Mouse (Mus musculus): Measurements from ENCODE around the gene Acly. TPM values are rescaled to one million over a fixed set of nuclear protein-coding genes. Genes with fewer than 3 reads are reported as not detected.

Acly gene
- polyA plus RNA-seq, 1 experiment from 2014 or later = 70.4 TPM

DNA sequence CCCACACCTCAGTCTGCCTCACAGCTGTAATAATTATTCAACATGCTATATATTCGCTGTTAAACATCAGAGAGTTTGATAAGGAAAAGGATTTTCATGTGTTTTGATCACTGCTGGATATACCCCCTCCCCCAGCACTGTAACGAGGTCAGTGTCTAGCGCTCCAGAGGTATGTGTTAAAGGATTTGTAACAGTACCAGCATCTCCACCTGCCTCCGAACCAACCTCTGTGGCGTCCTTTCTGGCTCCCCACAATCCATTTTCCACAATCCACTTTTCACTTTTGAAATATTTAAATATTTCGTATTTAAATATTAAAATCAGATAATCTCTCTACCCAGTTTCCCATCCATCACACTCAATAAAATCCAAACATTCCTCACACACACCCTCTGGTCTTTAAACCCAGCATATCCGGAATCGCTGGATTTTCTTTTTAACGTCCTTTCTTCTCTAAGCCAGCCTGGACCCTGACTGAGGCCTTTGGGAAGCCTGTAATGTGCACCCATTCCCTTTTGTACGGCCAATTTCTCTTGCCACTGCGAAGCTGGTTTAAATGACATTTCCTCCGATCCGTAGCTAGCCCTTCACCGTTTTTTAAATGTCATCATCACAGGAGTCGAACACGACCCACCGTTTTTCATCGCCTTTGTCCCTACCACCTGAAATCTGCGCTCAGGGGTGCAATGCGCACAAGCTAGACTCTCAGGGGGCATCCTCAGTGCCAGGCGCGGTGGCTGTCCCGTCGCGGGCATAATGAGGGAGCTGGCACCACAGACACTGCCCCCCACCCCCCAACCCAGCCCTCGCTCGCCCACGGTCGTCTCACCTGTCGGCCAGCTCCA is 56.2 kb downstream of the Acly start:
- Histone ChIP-seq H3K27ac (no peak overlapping the region), H3K79me2 (ENCODE audit: inconsistent target) (peaks cover 58% of the 10 kb centered on the region), H3K4me3 (ENCODE audit: inconsistent target) (peak overlapping the region; percentile 44), H3K36me3 (ENCODE audit: inconsistent target) (no peaks in the 10 kb centered on the region)
- WGBS (ENCODE audit: missing documents) = 14% methylated on average over 30 of the region's 30 CpGs

DNA sequence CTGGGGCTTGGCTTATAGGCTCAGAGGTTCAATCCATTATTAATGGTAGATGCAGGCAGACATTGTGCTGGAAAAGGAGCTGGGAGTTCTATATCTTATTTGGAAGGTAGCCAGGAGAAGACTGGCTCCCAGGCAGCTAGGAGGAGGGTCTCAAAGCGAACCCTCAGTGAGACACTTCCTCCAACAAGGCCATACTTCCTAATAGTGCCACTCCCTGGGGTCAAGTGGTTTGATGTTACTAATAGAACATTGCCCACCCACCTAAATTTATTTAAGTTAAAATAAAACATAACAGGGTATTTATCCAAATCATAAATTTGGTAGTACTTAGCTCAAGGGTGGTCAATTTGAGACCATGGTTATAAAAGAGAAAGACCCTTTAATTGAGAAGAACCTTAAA is 62.0 kb downstream of the Acly start:
- no peak overlapping the region for H3K27ac ChIP-seq
- no peak overlapping the region for H3K4me3 ChIP-seq (ENCODE audit: inconsistent target)
- peaks cover 15% of the 10 kb centered on the region; the same call in 1 of the 2 replicates for H3K36me3 ChIP-seq (ENCODE audit: inconsistent target)
- H3K79me2 ChIP-seq (ENCODE audit: inconsistent target) = peaks cover 98% of the 10 kb centered on the region
- 82% methylated on average over 1 of the region's 1 CpGs for WGBS (ENCODE audit: missing documents)

DNA sequence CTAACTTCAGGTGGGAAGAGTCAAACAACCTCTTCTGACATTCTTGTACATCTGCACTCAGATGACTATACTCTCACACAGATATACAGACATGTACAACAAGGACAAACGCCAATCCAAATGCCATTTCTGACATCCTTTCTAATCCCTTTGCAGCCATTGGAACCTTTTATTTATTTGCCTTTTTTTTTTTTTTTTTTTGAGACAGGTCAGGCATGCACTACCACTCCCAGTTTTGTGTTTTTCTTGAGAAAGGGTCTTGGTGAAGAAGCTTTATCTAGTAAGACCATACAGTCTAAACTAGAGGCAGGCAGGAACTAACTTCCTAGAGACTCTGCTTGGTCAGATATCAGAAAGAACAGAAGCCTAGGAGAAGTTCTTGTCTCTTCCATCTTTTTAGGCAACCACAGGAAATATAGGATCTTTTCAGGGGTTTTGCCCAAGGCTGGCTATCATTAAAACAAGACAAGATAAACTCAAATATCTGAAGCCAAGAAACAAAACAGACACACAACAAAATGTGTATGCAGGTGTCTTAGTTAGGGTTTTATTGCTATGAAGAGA is 62.5 kb downstream of the Acly start:
- 92% methylated on average over 1 of the region's 1 CpGs for WGBS (ENCODE audit: missing documents)
- Histone ChIP-seq H3K4me3 (ENCODE audit: inconsistent target) (no peak overlapping the region), H3K27ac (no peak overlapping the region), H3K36me3 (ENCODE audit: inconsistent target) (peaks cover 20% of the 10 kb centered on the region; the same call in 1 of the 2 replicates), H3K79me2 (ENCODE audit: inconsistent target) (peaks cover 97% of the 10 kb centered on the region)

DNA sequence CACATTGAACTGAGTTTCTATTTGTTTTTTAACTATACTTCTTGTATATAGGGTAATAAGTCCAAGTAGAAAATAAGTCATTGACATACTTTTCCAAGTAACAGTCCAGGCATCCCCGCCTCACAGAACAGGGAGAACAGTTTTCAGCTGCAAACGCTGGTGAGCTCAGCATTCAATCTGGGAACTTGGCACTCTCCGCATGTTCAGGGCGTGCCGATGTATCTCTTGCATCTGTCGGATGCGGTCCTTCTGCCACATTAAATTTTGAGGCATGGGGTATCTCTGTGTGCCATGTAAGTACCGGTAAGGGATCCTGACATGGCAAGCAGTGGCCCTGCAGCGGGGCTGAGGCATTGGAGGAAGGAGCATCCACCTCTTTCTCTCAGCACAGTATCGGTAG is 65.1 kb downstream of the Acly start:
- Histone ChIP-seq H3K27ac (no peak overlapping the region), H3K4me3 (ENCODE audit: inconsistent target) (no peak overlapping the region), H3K36me3 (ENCODE audit: inconsistent target) (peaks cover 23% of the 10 kb centered on the region; the same call in 1 of the 2 replicates), H3K79me2 (ENCODE audit: inconsistent target) (peaks cover 93% of the 10 kb centered on the region)
- 89% methylated on average over 10 of the region's 10 CpGs for WGBS (ENCODE audit: missing documents)

DNA sequence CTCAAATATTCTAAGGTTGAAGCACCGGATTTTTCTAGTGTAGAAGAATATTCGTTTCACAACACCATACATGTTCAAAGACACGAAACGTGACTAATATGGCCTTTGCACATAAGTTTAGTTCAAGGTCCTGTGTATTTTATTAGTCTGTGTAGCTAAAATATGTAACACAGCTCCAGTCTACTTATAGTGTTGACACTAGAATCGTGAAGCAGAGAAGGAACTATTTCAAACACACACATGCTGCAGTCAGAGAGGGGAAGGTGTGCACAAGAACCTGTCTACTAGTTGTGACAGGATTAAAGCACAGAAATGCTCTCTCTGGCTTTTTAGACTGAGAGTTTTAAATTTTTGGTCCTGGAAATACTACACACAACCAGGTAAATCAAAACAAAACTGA is 70.1 kb downstream of the Acly start:
- Histone ChIP-seq H3K4me3 (ENCODE audit: inconsistent target) (no peak overlapping the region), H3K27ac (no peak overlapping the region), H3K36me3 (ENCODE audit: inconsistent target) (peaks cover 15% of the 10 kb centered on the region; the same call in 1 of the 2 replicates), H3K79me2 (ENCODE audit: inconsistent target) (peaks cover 44% of the 10 kb centered on the region)
- 89% methylated on average over 5 of the region's 5 CpGs for WGBS (ENCODE audit: missing documents)

DNA sequence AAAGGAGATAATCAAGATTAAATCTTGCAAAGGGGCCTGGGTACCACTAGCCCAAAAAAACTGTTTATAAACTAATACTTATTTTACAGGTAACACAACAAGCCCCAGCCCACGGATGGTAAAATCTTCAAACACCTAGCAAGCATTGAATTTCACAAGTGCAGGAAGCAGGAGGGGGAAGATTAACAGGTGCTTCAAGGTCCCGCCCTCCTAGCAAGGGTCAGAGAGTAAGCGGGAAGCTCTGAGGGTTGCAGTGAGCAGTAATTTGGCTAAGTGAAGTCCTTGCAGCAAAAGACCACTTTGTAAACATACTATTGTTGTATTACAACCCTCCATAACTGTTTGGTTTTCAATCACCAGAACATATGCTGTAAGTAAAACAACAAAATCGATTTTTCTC is 70.6 kb downstream of the Acly start:
- peaks cover 39% of the 10 kb centered on the region for H3K79me2 ChIP-seq (ENCODE audit: inconsistent target)
- H3K36me3 ChIP-seq (ENCODE audit: inconsistent target) = peaks cover 10% of the 10 kb centered on the region; the same call in 1 of the 2 replicates
- H3K4me3 ChIP-seq (ENCODE audit: inconsistent target) = no peak overlapping the region
- WGBS (ENCODE audit: missing documents) = 76% methylated on average over 4 of the region's 4 CpGs
- no peak overlapping the region for H3K27ac ChIP-seq

DNA sequence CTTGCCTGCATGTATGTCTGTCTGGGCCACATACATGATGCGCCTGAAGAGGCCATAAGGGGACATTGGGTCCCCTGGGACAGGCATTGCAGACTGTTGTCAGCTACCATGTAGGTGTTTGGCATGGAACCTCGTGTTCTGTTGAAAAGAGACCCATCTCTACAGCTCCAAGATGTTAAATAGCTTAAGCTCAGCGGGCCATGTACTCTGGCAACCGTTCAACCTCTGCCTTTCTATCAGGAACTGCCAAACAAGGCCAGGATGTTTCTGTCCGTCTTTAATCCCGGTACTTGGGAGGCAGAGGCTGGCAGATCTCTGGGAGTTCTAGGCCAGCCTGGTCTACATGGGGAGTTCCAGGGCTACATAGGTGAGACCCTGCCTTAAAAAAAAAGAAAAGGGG is 85.2 kb downstream of the Acly start:
- Histone ChIP-seq H3K4me3 (ENCODE audit: inconsistent target) (no peak overlapping the region), H3K36me3 (ENCODE audit: inconsistent target) (no peaks in the 10 kb centered on the region), H3K27ac (no peak overlapping the region), H3K79me2 (ENCODE audit: inconsistent target) (no peaks in the 10 kb centered on the region)
- WGBS (ENCODE audit: missing documents) = 93% methylated on average over 6 of the region's 6 CpGs

DNA sequence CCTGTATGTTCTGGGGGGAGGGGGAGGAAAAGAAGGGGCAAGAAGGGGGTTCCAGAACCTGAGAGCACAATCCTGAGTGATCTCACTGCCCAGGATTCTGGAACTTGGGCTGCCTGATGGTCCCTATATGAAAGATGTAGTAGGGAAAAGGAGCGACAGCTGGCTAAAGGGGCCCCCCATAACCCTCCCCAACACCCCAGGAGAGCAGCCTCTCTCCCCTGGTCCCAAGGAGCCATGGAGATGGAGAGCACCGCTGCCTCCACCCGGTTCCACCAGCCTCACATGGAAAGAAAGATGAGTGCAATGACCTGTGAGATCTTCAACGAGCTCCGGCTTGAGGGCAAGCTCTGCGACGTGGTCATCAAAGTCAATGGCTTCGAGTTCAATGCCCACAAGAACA is 86.0 kb downstream of the Acly start, which contains the start of the genes Nt5c3b and Klhl10:
Gene Nt5c3b, minus strand, starts transcription at position 12 of the 400 bp plus-strand sequence.
Gene Klhl10, plus strand, starts transcription at position 121 of the 400 bp plus-strand sequence.
- no peaks in the 10 kb centered on the region for H3K79me2 ChIP-seq (ENCODE audit: inconsistent target)
- peak within 1 kb of the TSS; percentile 26 for H3K4me3 ChIP-seq (ENCODE audit: inconsistent target)
- WGBS (ENCODE audit: missing documents) = 90% methylated on average over 8 of the region's 8 CpGs
- H3K27ac ChIP-seq = no peak within 1 kb of the TSS
- no peaks in the 10 kb centered on the region for H3K36me3 ChIP-seq (ENCODE audit: inconsistent target)

DNA sequence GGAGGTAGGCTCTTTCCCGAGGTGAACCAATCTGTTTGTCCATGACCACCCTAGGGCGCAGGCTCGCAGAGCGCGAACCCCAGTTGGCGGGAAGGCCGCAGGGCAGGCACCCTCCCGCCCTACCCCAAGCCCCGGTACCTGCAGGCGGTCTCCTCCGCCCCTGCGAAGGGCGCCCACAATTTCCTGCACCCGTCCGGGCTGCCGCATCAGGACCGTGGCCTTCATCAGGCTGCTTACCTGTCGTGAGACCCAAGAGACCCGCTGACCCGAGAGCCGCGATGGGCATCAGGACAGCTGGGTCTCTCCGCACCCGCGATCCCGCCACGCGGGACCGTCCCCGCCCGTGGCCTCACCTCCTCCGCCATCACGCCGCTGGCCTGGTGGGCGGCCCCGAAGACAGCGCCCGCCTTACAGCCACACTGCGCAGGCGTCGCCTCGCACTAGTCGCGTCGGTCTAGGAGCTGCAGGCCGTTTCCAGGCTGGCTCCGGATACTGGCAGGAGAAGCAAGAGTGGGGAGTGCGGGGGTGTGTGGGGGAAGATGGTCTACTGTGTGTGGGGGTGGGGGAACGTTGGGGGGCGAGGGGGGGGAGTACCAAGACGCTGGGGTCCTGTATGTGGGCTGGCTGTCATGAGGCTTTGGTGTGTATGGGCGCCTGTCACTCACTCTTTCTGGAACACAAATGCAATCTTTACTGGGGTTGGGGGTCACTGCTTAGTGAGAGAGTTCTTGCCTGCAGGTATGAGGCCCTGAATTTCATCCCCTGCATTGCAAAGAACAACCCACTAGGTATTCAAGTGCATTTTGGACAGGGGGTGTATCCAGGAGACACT is 86.9 kb downstream of the Acly start:
- Histone ChIP-seq H3K27ac (no peak overlapping the region), H3K4me3 (ENCODE audit: inconsistent target) (peak overlapping the region; percentile 26)

DNA sequence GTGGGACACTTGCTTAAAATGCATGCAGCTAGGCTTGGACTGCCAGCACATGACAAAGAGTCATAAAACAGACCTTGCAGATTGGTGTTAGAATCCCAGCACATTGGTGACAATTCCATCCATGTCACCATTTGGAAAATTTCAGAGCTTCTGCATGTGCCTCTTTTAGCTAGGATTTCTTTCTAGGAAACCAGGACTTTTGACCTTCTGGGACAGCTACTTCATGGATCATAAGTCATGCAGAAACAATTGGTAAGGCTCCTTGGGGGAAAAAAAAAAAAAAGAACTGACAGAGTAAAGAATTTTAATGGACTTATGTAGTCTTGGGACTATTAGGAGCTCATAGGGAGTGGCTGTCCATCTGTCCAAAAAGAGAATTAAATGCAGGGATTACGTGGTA is 89.9 kb downstream of the Acly start:
- no peak overlapping the region for H3K27ac ChIP-seq
- H3K79me2 ChIP-seq (ENCODE audit: inconsistent target) = no peaks in the 10 kb centered on the region
- H3K36me3 ChIP-seq (ENCODE audit: inconsistent target) = no peaks in the 10 kb centered on the region
- WGBS (ENCODE audit: missing documents) = 93% methylated on average over 1 of the region's 1 CpGs
- no peak overlapping the region for H3K4me3 ChIP-seq (ENCODE audit: inconsistent target)

More for the DNA sequence above, 86.9 kb downstream of the Acly start:
- no peaks in the 10 kb centered on the region for H3K79me2 ChIP-seq (ENCODE audit: inconsistent target)
- 2% methylated on average over 42 of the region's 52 CpGs for WGBS (ENCODE audit: missing documents)
- H3K36me3 ChIP-seq (ENCODE audit: inconsistent target) = no peaks in the 10 kb centered on the region

DNA sequence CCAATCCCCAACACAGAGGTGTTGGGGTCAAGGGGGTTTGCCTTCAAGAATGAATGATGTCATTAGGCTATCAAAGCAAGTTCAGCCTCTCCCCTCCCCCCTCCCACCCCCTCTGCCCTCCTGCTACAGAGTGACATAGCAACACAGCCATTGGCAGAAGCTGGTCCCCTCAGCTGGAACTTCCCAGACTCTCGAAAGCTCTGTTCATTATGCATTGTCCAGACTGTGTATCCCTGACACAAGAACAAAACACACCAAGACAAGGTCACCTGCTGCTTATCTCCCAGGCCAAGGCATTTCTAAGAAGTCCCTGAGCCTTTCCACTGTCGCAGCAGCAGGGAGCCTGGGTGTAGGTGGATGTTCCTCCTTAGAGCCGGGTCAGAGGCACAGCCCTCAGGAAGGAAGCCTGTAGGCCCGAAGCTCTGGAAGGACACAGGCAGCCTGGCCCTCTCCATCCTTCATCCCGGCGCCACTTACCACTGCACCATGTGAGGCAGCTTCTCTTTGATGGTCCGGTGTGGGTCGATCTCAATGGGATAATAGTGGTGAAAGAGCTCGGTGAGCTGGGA is 92.0 kb downstream of the Acly start:
- no peaks in the 10 kb centered on the region for H3K36me3 ChIP-seq (ENCODE audit: inconsistent target)
- H3K79me2 ChIP-seq (ENCODE audit: inconsistent target) = no peaks in the 10 kb centered on the region
- H3K27ac ChIP-seq = no peak overlapping the region
- 98% methylated on average over 7 of the region's 9 CpGs for WGBS (ENCODE audit: missing documents)
- H3K4me3 ChIP-seq (ENCODE audit: inconsistent target) = no peak overlapping the region

DNA sequence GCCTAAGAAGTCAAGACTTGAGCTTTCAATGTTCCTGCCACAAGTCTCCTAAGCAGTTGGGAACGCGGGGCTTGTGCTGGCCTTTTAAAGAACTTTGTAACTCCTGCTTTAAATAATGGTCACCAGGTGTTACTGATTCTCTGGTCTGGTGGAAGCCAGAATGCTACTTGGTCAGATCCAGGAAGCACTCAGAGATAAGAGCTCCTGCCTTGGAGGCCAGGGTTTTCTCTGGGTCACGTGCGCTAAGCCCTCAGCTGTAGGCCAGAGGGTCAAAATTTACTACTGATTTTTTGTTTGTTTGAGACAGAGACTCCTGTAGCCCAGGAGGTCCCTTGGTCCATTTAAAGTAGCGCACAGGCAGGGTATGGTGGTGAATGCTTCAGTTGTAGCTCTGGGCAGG is 95.8 kb downstream of the Acly start:
- no peaks in the 10 kb centered on the region for H3K79me2 ChIP-seq (ENCODE audit: inconsistent target)
- H3K36me3 ChIP-seq (ENCODE audit: inconsistent target) = no peaks in the 10 kb centered on the region
- H3K27ac ChIP-seq = no peak overlapping the region
- H3K4me3 ChIP-seq (ENCODE audit: inconsistent target) = no peak overlapping the region
- 96% methylated on average over 5 of the region's 5 CpGs for WGBS (ENCODE audit: missing documents)

DNA sequence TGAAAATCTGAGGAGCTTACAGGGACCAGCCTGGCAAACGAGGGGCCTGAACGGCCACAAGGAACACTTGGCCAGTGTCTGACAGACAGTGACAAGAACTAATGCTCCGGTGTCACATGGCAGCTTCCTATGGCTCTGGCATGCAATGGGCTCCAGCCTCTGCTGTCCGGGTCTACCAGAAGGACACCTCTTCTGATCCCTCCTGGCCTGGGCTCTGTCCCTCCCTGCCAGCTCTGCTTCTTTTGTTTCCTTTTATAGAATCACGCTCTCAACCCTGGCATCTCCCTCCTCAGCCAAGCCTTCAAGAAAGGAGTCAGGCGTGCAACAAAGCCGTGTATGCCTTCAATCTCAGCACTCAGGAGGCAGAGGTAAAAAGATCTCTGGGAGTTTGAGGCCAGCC is 97.7 kb downstream of the Acly start:
- H3K27ac ChIP-seq = no peak overlapping the region
- 94% methylated on average over 7 of the region's 7 CpGs for WGBS (ENCODE audit: missing documents)
- no peaks in the 10 kb centered on the region for H3K36me3 ChIP-seq (ENCODE audit: inconsistent target)
- no peak overlapping the region for H3K4me3 ChIP-seq (ENCODE audit: inconsistent target)
- H3K79me2 ChIP-seq (ENCODE audit: inconsistent target) = no peaks in the 10 kb centered on the region

DNA sequence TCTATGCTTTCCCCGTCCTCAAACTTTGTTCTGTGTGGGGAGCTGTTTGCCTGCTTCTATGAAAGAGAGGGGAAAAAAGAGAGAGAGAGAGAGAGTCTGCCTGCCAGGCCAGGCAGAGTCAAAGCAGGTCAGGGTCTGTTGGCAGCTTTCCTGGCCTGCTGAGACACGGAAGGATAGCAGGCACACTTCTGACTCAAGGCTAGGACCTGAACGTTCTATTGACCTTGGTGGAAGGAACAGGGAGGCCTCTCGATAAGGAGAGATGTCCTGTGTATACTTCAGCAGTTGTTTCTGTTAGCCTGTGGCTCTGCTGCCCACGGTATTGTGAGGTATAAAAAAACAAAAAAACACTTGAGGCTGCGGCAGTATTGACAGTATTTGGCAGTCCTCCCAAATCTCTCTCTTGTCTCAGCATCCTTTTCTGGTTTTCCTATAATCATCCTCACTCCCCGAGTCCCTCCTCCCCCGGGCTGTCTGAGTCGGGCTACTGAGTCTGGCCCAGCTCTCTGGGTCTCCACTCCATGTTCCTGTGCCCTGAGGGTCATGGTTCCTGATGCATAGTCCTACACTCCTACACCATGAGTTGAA is 99.1 kb downstream of the Acly start:
- Histone ChIP-seq H3K36me3 (ENCODE audit: inconsistent target) (no peaks in the 10 kb centered on the region), H3K4me3 (ENCODE audit: inconsistent target) (no peak overlapping the region), H3K27ac (no peak overlapping the region), H3K79me2 (ENCODE audit: inconsistent target) (no peaks in the 10 kb centered on the region)
- whole genome bisulfite sequencing (ENCODE audit: missing documents) = 91% methylated on average over 9 of the region's 9 CpGs

Data from macrophage (primary cell).